Comparison of ENCODE assay signal across 14 mouse cellular contexts in genomic region chr13:24993160-24993559, GRCm38 (mm10). TPM values are rescaled to one million over a fixed set of nuclear protein-coding genes. Genes with fewer than 3 reads are reported as not detected.
DNase-seq lines count a peak whose midpoint lies in the region; ATAC-seq and TF ChIP-seq lines count a peak whose summit lies in the region.
"Had no signal": no experiment of that assay in that cellular context is flagged by ENCODE, and none has a peak within 500 bp of the region (broad histone marks: within the 10 kb centered on the region; RNA-seq: fewer than 3 reads in every experiment).

No protein-coding gene starts in this region.

- H3K27me3 ChIP-seq in kidney, embryonic 14.5 days (ENCODE audit: control insufficient read depth, insufficient read depth, low read length): no peaks in the 10 kb centered on the region
- no peaks in the 10 kb centered on the region for H3K27me3 ChIP-seq in neural tube, embryonic 15.5 days (replicated peaks)
- no peaks in the 10 kb centered on the region for H3K27me3 ChIP-seq in stomach, postnatal 0 days (ENCODE audit: control insufficient read depth, insufficient read depth, low read length)

- H3K4me3 ChIP-seq in kidney, embryonic 14.5 days (ENCODE audit: low read length): no peak overlapping the region
- H3K4me3 ChIP-seq in neural tube, embryonic 15.5 days (replicated peaks): no peak overlapping the region
- H3K4me3 ChIP-seq in stomach, postnatal 0 days (ENCODE audit: low read depth, low read length): no peak overlapping the region
- H3K4me3 ChIP-seq: heart, adult 2 months had no signal

- no peak for TF ChIP-seq EP300 in stomach, postnatal 0 days (optimal IDR thresholded peaks at IDR 0.05)

- H3K36me3 ChIP-seq in kidney, embryonic 14.5 days (ENCODE audit: control insufficient read depth, insufficient read depth, low read length): peaks cover 78% of the 10 kb centered on the region
- peaks cover 73% of the 10 kb centered on the region for H3K36me3 ChIP-seq in neural tube, embryonic 15.5 days
- peaks cover 29% of the 10 kb centered on the region for H3K36me3 ChIP-seq in stomach, postnatal 0 days (ENCODE audit: control insufficient read depth, insufficient read depth, low read length)

- peak; percentile 23 for DNase-seq in embryo, embryonic 10 days (ENCODE audit: low spot score)
- DNase-seq in embryo, embryonic 9.5 days (ENCODE audit: extremely low spot score): no peak
- DNase-seq in kidney, postnatal 10 days: peak; percentile 40
- no peak for DNase-seq in neural tube, embryonic 10.5 days (ENCODE audit: extremely low spot score, low spot score)
- no peak for DNase-seq in stomach, postnatal 0 days (ENCODE audit: low spot score)
- no peak for DNase-seq in natural killer cell, adult 2 months (ENCODE audit: low spot score in 2 of 2)
- DNase-seq: heart, adult 2 months; midbrain, embryonic 14.5 days; spleen, adult 18-20 months; thymus, postnatal 14 days had no signal

- no peaks in the 10 kb centered on the region for H3K9me3 ChIP-seq in kidney, embryonic 14.5 days (ENCODE audit: control insufficient read depth, low read length)
- no peaks in the 10 kb centered on the region for H3K9me3 ChIP-seq in neural tube, embryonic 15.5 days (replicated peaks)
- no peaks in the 10 kb centered on the region for H3K9me3 ChIP-seq in stomach, postnatal 0 days (ENCODE audit: control insufficient read depth, low read length)

- no peak for ATAC-seq in kidney, embryonic 14.5 days (ENCODE audit: low FRiP score, low TSS enrichment)
- ATAC-seq in neural tube, embryonic 15.5 days (ENCODE audit: low FRiP score): peak; percentile 49; the same call in 1 of the 2 replicates
- peak; percentile 48; the same call in 1 of the 2 replicates for ATAC-seq in stomach, postnatal 0 days (ENCODE audit: low FRiP score, low TSS enrichment)
- ATAC-seq: forebrain, embryonic 14.5 days; inflammation-experienced regulatory T-cells, adult 6 months had no signal

- H3K4me1 ChIP-seq in kidney, embryonic 14.5 days (ENCODE audit: control insufficient read depth, insufficient read depth, low read length): no peaks in the 10 kb centered on the region
- H3K4me1 ChIP-seq in neural tube, embryonic 15.5 days: no peaks in the 10 kb centered on the region
- H3K4me1 ChIP-seq in stomach, postnatal 0 days (replicated peaks; ENCODE audit: control insufficient read depth, insufficient read depth): no peaks in the 10 kb centered on the region

- no peak overlapping the region for H3K9ac ChIP-seq in kidney, embryonic 14.5 days (ENCODE audit: low read depth, low read length)
- H3K9ac ChIP-seq in neural tube, embryonic 15.5 days (replicated peaks): no peak overlapping the region
- H3K9ac ChIP-seq in stomach, postnatal 0 days (ENCODE audit: low read length): no peak overlapping the region

- H3K4me2 ChIP-seq in kidney, embryonic 14.5 days (replicated peaks; ENCODE audit: low read depth, low read length): no peak overlapping the region
- H3K4me2 ChIP-seq in neural tube, embryonic 15.5 days: no peak overlapping the region
- no peak overlapping the region for H3K4me2 ChIP-seq in stomach, postnatal 0 days (replicated peaks; ENCODE audit: low read depth)

- H3K27ac ChIP-seq in kidney, embryonic 14.5 days (ENCODE audit: low read depth, low read length): no peak overlapping the region
- H3K27ac ChIP-seq in neural tube, embryonic 15.5 days (replicated peaks): no peak overlapping the region
- no peak overlapping the region for H3K27ac ChIP-seq in stomach, postnatal 0 days (replicated peaks)
- H3K27ac ChIP-seq: heart, adult 2 months had no signal

- TF ChIP-seq CTCF in stomach, postnatal 0 days (IDR thresholded peaks at IDR 0.05; ENCODE audit: low read depth): no peak

- 53% methylated on average over 2 of the region's 2 CpGs for WGBS in kidney, embryonic 14.5 days
- WGBS in neural tube, embryonic 15.5 days: 23% methylated on average over 2 of the region's 2 CpGs
- WGBS in stomach, postnatal 0 days: 9% methylated on average over 2 of the region's 2 CpGs

RNA-seq across cellular contexts. Expression of gene Mrs2, which starts 27.0 kb away (rescaled TPM):
- 16.3 and 24.5 TPM in 2 replicates for polyA plus RNA-seq in kidney, embryonic 14.5 days (2014; fragmentation: Nextera tagmentation; extraction: Ambion mirVana)
- 14.9 and 15.8 TPM in 2 replicates for polyA plus RNA-seq in neural tube, embryonic 15.5 days (2015; fragmentation: Nextera tagmentation; extraction: Ambion mirVana)
- polyA plus RNA-seq in stomach, postnatal 0 days (2015; fragmentation: Nextera tagmentation; extraction: Ambion mirVana): 13.9 and 16.4 TPM in 2 replicates

RNA-seq across cellular contexts. Expression of gene Gpld1, which starts 50.2 kb away (rescaled TPM):
- polyA plus RNA-seq in kidney, embryonic 14.5 days (2014; fragmentation: Nextera tagmentation; extraction: Ambion mirVana): 0.39 and 0.74 TPM in 2 replicates
- polyA plus RNA-seq in neural tube, embryonic 15.5 days (2015; fragmentation: Nextera tagmentation; extraction: Ambion mirVana): 2.2 and 3.1 TPM in 2 replicates
- 25.6 and 26.0 TPM in 2 replicates for polyA plus RNA-seq in stomach, postnatal 0 days (2015; fragmentation: Nextera tagmentation; extraction: Ambion mirVana)

RNA-seq across cellular contexts. Expression of gene Aldh5a1, which starts 55.7 kb away (rescaled TPM):
- 8.4 and 8.7 TPM in 2 replicates for polyA plus RNA-seq in kidney, embryonic 14.5 days (2014; fragmentation: Nextera tagmentation; extraction: Ambion mirVana)
- polyA plus RNA-seq in neural tube, embryonic 15.5 days (2015; fragmentation: Nextera tagmentation; extraction: Ambion mirVana): 13.8 and 16.3 TPM in 2 replicates
- 6.1 and 6.4 TPM in 2 replicates for polyA plus RNA-seq in stomach, postnatal 0 days (2015; fragmentation: Nextera tagmentation; extraction: Ambion mirVana)

Comparison
In these comparisons a context has a peak if more than half of its experiments do, and no peak if none do; other contexts are left out.
1. DNase-seq: peak in embryo, embryonic 10 days (single experiment) and kidney, postnatal 10 days (single experiment); none in embryo, embryonic 9.5 days (single experiment), neural tube, embryonic 10.5 days (single experiment), stomach, postnatal 0 days (single experiment) and natural killer cell, adult 2 months (0 of 2).